ENCODE assay signal across 15 mouse cellular contexts in genomic region chr14:51385741-51386140, GRCm38 (mm10). TPM values are rescaled to one million over a fixed set of nuclear protein-coding genes. Genes with fewer than 3 reads are reported as not detected.
DNase-seq lines count a peak whose midpoint lies in the region; ATAC-seq and TF ChIP-seq lines count a peak whose summit lies in the region.
"Had no signal": no experiment of that assay in that cellular context is flagged by ENCODE, and none has a peak within 500 bp of the region (broad histone marks: within the 10 kb centered on the region; RNA-seq: fewer than 3 reads in every experiment).

No protein-coding gene starts in this region.

- DNase-seq in B cell, adult 2 months, result peak; percentile 3 to 5
- peak; percentile 86 for DNase-seq in brain, embryonic 14.5 days (ENCODE audit: low read depth)
- no peak for DNase-seq in frontal cortex, postnatal 25 days (ENCODE audit: low spot score in 2 of 2)
- DNase-seq in cerebellum, adult 9-10 months, result no peak
- DNase-seq in cerebellum, adult 18-20 months, result no peak
- no peak for DNase-seq in kidney, adult 9 months
- DNase-seq: gastrocnemius, postnatal 36 days; right cerebral cortex, postnatal 14 days; thymus, adult 2 months had no signal

- WGBS in hindbrain, embryonic 12.5 days, result 64% methylated on average over 4 of the region's 4 CpGs
- 76% methylated on average over 4 of the region's 4 CpGs for WGBS in midbrain, embryonic 13.5 days

- no peak overlapping the region for H3K4me3 ChIP-seq in hindbrain, embryonic 12.5 days
- H3K4me3 ChIP-seq in midbrain, embryonic 13.5 days (replicated peaks), result no peak overlapping the region
- H3K4me3 ChIP-seq: embryonic facial prominence, embryonic 15.5 days; kidney, embryonic 15.5 days; limb, embryonic 13.5 days had no signal

- H3K36me3 ChIP-seq in hindbrain, embryonic 12.5 days, result no peaks in the 10 kb centered on the region
- H3K36me3 ChIP-seq in midbrain, embryonic 13.5 days, result no peaks in the 10 kb centered on the region
- H3K36me3 ChIP-seq: embryonic facial prominence, embryonic 15.5 days; kidney, embryonic 15.5 days; limb, embryonic 13.5 days had no signal

- H3K4me2 ChIP-seq in hindbrain, embryonic 12.5 days (replicated peaks), result no peak overlapping the region
- no peak overlapping the region for H3K4me2 ChIP-seq in midbrain, embryonic 13.5 days (replicated peaks)
- H3K4me2 ChIP-seq: embryonic facial prominence, embryonic 15.5 days; kidney, embryonic 15.5 days; limb, embryonic 13.5 days had no signal

- no peaks in the 10 kb centered on the region for H3K4me1 ChIP-seq in hindbrain, embryonic 12.5 days
- H3K4me1 ChIP-seq in midbrain, embryonic 13.5 days (replicated peaks), result no peaks in the 10 kb centered on the region
- H3K4me1 ChIP-seq: embryonic facial prominence, embryonic 15.5 days; kidney, embryonic 15.5 days; limb, embryonic 13.5 days had no signal

- no peak for TF ChIP-seq CTCF in brain, embryonic 14.5 days (IDR thresholded peaks at IDR 0.05; ENCODE audit: borderline replicate concordance, extremely low read depth, insufficient read depth, insufficient read length)

- H3K9me3 ChIP-seq in hindbrain, embryonic 12.5 days (replicated peaks), result peaks cover 25% of the 10 kb centered on the region
- H3K9me3 ChIP-seq in midbrain, embryonic 13.5 days, result peaks cover 25% of the 10 kb centered on the region
- H3K9me3 ChIP-seq: embryonic facial prominence, embryonic 15.5 days had no signal

- no peak for TF ChIP-seq POLR2A in brain, embryonic 14.5 days (IDR thresholded peaks at IDR 0.05; ENCODE audit: borderline replicate concordance, extremely low read depth, insufficient read depth, insufficient read length, poor library complexity, severe bottlenecking)

- peak; percentile 85 for ATAC-seq in hindbrain, embryonic 12.5 days (ENCODE audit: low FRiP score)
- ATAC-seq in midbrain, embryonic 13.5 days, result peak; percentile 81

- no peak overlapping the region for H3K9ac ChIP-seq in hindbrain, embryonic 12.5 days
- H3K9ac ChIP-seq in midbrain, embryonic 13.5 days (replicated peaks), result no peak overlapping the region
- H3K9ac ChIP-seq: embryonic facial prominence, embryonic 15.5 days; kidney, embryonic 15.5 days; limb, embryonic 13.5 days had no signal

- H3K27me3 ChIP-seq in hindbrain, embryonic 12.5 days, result no peaks in the 10 kb centered on the region
- H3K27me3 ChIP-seq in midbrain, embryonic 13.5 days, result no peaks in the 10 kb centered on the region
- H3K27me3 ChIP-seq: embryonic facial prominence, embryonic 15.5 days; kidney, embryonic 15.5 days; limb, embryonic 13.5 days had no signal

- no peak overlapping the region for H3K27ac ChIP-seq in hindbrain, embryonic 12.5 days
- no peak overlapping the region for H3K27ac ChIP-seq in midbrain, embryonic 13.5 days
- H3K27ac ChIP-seq: embryonic facial prominence, embryonic 15.5 days; kidney, embryonic 15.5 days; limb, embryonic 13.5 days; macrophage had no signal

RNA-seq across cellular contexts. Expression of gene Gm7247, which starts 24.2 kb away (rescaled TPM):
- polyA plus RNA-seq in brain, embryonic 14.5 days (2012; rRNA removed), result not detected in 2 replicates
- not detected in 2 replicates for polyA plus RNA-seq in hindbrain, embryonic 12.5 days (2016; fragmentation: Nextera tagmentation; extraction: Ambion mirVana)
- polyA plus RNA-seq in midbrain, embryonic 13.5 days (2015; fragmentation: Nextera tagmentation; extraction: Ambion mirVana), result not detected in 2 replicates
- polyA plus RNA-seq: embryonic facial prominence, embryonic 15.5 days; kidney, embryonic 15.5 days; limb, embryonic 13.5 days; macrophage; thymus, adult 2 months had no signal

RNA-seq across cellular contexts. Expression of gene Vmn2r88, which starts 24.9 kb away (rescaled TPM):
- polyA plus RNA-seq in brain, embryonic 14.5 days (2012; rRNA removed), result not detected in 2 replicates
- polyA plus RNA-seq in hindbrain, embryonic 12.5 days (2016; fragmentation: Nextera tagmentation; extraction: Ambion mirVana), result not detected in 2 replicates
- polyA plus RNA-seq in midbrain, embryonic 13.5 days (2015; fragmentation: Nextera tagmentation; extraction: Ambion mirVana), result not detected in 2 replicates
- polyA plus RNA-seq: embryonic facial prominence, embryonic 15.5 days; kidney, embryonic 15.5 days; limb, embryonic 13.5 days; macrophage; thymus, adult 2 months had no signal

Comparison
In these comparisons a context has a peak if more than half of its experiments do, and no peak if none do; other contexts are left out.
1. DNase-seq: peak in B cell, adult 2 months (2 of 2) and brain, embryonic 14.5 days (single experiment); none in frontal cortex, postnatal 25 days (0 of 2), cerebellum, adult 9-10 months (single experiment), cerebellum, adult 18-20 months (0 of 2) and kidney, adult 9 months (single experiment).